Mouse (Mus musculus): ENCODE measurements around the gene Ntn1. TPM values are rescaled to one million over a fixed set of nuclear protein-coding genes. Genes with fewer than 3 reads are reported as not detected.

The Ntn1 gene
- 12.5 and 15.8 TPM in 2 replicates for polyA plus RNA-seq (2015; fragmentation: Nextera tagmentation; extraction: Ambion mirVana)

GRCm38 (mm10) chr11:68400727-68401219 is at the start of gene Ntn1:
Gene Ntn1 (minus strand): TSS chr11:68400823.
- H3K9ac ChIP-seq = peak within 1 kb of the TSS; percentile 28
- H3K9me3 ChIP-seq (replicated peaks) = no peaks in the 10 kb centered on the region
- ATAC-seq (ENCODE audit: insufficient number of reproducible peaks, low FRiP score, low TSS enrichment, low read depth) = no peak
- 12% methylated on average over 11 of the region's 11 CpGs for WGBS
- peak within 1 kb of the TSS; percentile 94 for H3K4me2 ChIP-seq (replicated peaks)
- no peak within 1 kb of the TSS for H3K27ac ChIP-seq (replicated peaks)
- no peaks in the 10 kb centered on the region for H3K36me3 ChIP-seq
- peak within 1 kb of the TSS; percentile 45 for H3K4me3 ChIP-seq (replicated peaks)
- H3K27me3 ChIP-seq = peaks cover 63% of the 10 kb centered on the region
- H3K4me1 ChIP-seq = peaks cover 18% of the 10 kb centered on the region

GRCm38 (mm10) chr11:68448356-68448755 is 47.7 kb upstream of the Ntn1 start:
- Histone ChIP-seq H3K4me3 (replicated peaks) (no peak overlapping the region), H3K27me3 (no peaks in the 10 kb centered on the region), H3K4me1 (peaks cover 9% of the 10 kb centered on the region; the same call in 1 of the 2 replicates), H3K9ac (no peak overlapping the region), H3K36me3 (no peaks in the 10 kb centered on the region), H3K9me3 (replicated peaks) (no peaks in the 10 kb centered on the region), H3K27ac (replicated peaks) (no peak overlapping the region), H3K4me2 (replicated peaks) (no peak overlapping the region)
- no peak for ATAC-seq (ENCODE audit: insufficient number of reproducible peaks, low FRiP score, low TSS enrichment, low read depth)
- WGBS = 75% methylated on average over 7 of the region's 7 CpGs

GRCm38 (mm10) chr11:68447242-68447641 is 46.6 kb upstream of the Ntn1 start:
- no peak for ATAC-seq (ENCODE audit: insufficient number of reproducible peaks, low FRiP score, low TSS enrichment, low read depth)
- no peak overlapping the region for H3K4me2 ChIP-seq (replicated peaks)
- H3K27me3 ChIP-seq = no peaks in the 10 kb centered on the region
- no peak overlapping the region for H3K27ac ChIP-seq (replicated peaks)
- H3K4me3 ChIP-seq (replicated peaks) = no peak overlapping the region
- H3K4me1 ChIP-seq = peaks cover 9% of the 10 kb centered on the region; the same call in 1 of the 2 replicates
- H3K9me3 ChIP-seq (replicated peaks) = no peaks in the 10 kb centered on the region
- H3K36me3 ChIP-seq = no peaks in the 10 kb centered on the region
- 83% methylated on average over 2 of the region's 2 CpGs for WGBS
- H3K9ac ChIP-seq = no peak overlapping the region

- H3K9me3 ChIP-seq (replicated peaks) = no peaks in the 10 kb centered on the region
- no peak overlapping the region for H3K4me3 ChIP-seq (replicated peaks)
- no peaks in the 10 kb centered on the region for H3K36me3 ChIP-seq
- 92% methylated on average over 4 of the region's 4 CpGs for WGBS
- no peak overlapping the region for H3K9ac ChIP-seq
- no peak for ATAC-seq (ENCODE audit: insufficient number of reproducible peaks, low FRiP score, low TSS enrichment, low read depth)
- no peak overlapping the region for H3K4me2 ChIP-seq (replicated peaks)
- H3K27me3 ChIP-seq = no peaks in the 10 kb centered on the region
- H3K27ac ChIP-seq (replicated peaks) = no peak overlapping the region
- peaks cover 9% of the 10 kb centered on the region; the same call in 1 of the 2 replicates for H3K4me1 ChIP-seq
These were observed 45.9 kb upstream of the Ntn1 start for GRCm38 (mm10) chr11:68446547-68446946.

- no peaks in the 10 kb centered on the region for H3K36me3 ChIP-seq
- no peak overlapping the region for H3K9ac ChIP-seq
- WGBS = 78% methylated on average over 4 of the region's 4 CpGs
- H3K4me1 ChIP-seq = peaks cover 3% of the 10 kb centered on the region; the same call in 1 of the 2 replicates
- no peak for ATAC-seq (ENCODE audit: insufficient number of reproducible peaks, low FRiP score, low TSS enrichment, low read depth)
- H3K4me2 ChIP-seq (replicated peaks) = no peak overlapping the region
- H3K27me3 ChIP-seq = no peaks in the 10 kb centered on the region
- H3K9me3 ChIP-seq (replicated peaks) = no peaks in the 10 kb centered on the region
- H3K27ac ChIP-seq (replicated peaks) = no peak overlapping the region
- no peak overlapping the region for H3K4me3 ChIP-seq (replicated peaks)
These were observed 45.3 kb upstream of the Ntn1 start for GRCm38 (mm10) chr11:68445901-68446300.

GRCm38 (mm10) chr11:68442983-68443638 is 42.5 kb upstream of the Ntn1 start:
- Histone ChIP-seq H3K4me2 (replicated peaks) (no peak overlapping the region), H3K4me1 (no peaks in the 10 kb centered on the region), H3K27ac (replicated peaks) (no peak overlapping the region), H3K9ac (no peak overlapping the region), H3K4me3 (replicated peaks) (no peak overlapping the region), H3K27me3 (no peaks in the 10 kb centered on the region), H3K36me3 (no peaks in the 10 kb centered on the region), H3K9me3 (replicated peaks) (no peaks in the 10 kb centered on the region)
- ATAC-seq (ENCODE audit: insufficient number of reproducible peaks, low FRiP score, low TSS enrichment, low read depth) = no peak
- 72% methylated on average over 12 of the region's 12 CpGs for WGBS

- Histone ChIP-seq H3K36me3 (no peaks in the 10 kb centered on the region), H3K27me3 (no peaks in the 10 kb centered on the region), H3K9ac (no peak overlapping the region), H3K27ac (replicated peaks) (no peak overlapping the region), H3K4me1 (no peaks in the 10 kb centered on the region), H3K9me3 (replicated peaks) (no peaks in the 10 kb centered on the region), H3K4me3 (replicated peaks) (no peak overlapping the region), H3K4me2 (replicated peaks) (no peak overlapping the region)
- ATAC-seq (ENCODE audit: insufficient number of reproducible peaks, low FRiP score, low TSS enrichment, low read depth) = no peak
- WGBS = 75% methylated on average over 8 of the region's 8 CpGs
These were observed 41.7 kb upstream of the Ntn1 start for GRCm38 (mm10) chr11:68442346-68442745.

- Histone ChIP-seq H3K9ac (no peak overlapping the region), H3K4me1 (no peaks in the 10 kb centered on the region), H3K27me3 (no peaks in the 10 kb centered on the region), H3K27ac (replicated peaks) (no peak overlapping the region), H3K36me3 (no peaks in the 10 kb centered on the region), H3K4me3 (replicated peaks) (no peak overlapping the region), H3K9me3 (replicated peaks) (no peaks in the 10 kb centered on the region), H3K4me2 (replicated peaks) (no peak overlapping the region)
- WGBS = 50% methylated on average over 5 of the region's 5 CpGs
- ATAC-seq (ENCODE audit: insufficient number of reproducible peaks, low FRiP score, low TSS enrichment, low read depth) = no peak
These were observed 40.3 kb upstream of the Ntn1 start for GRCm38 (mm10) chr11:68440965-68441364.

- no peaks in the 10 kb centered on the region for H3K4me1 ChIP-seq
- ATAC-seq (ENCODE audit: insufficient number of reproducible peaks, low FRiP score, low TSS enrichment, low read depth) = no peak
- H3K36me3 ChIP-seq = no peaks in the 10 kb centered on the region
- H3K4me2 ChIP-seq (replicated peaks) = no peak overlapping the region
- H3K9ac ChIP-seq = no peak overlapping the region
- 75% methylated on average over 9 of the region's 9 CpGs for WGBS
- no peaks in the 10 kb centered on the region for H3K27me3 ChIP-seq
- H3K4me3 ChIP-seq (replicated peaks) = no peak overlapping the region
- no peaks in the 10 kb centered on the region for H3K9me3 ChIP-seq (replicated peaks)
- H3K27ac ChIP-seq (replicated peaks) = no peak overlapping the region
These were observed 39.5 kb upstream of the Ntn1 start for GRCm38 (mm10) chr11:68440100-68440499.

- peaks cover 4% of the 10 kb centered on the region for H3K27me3 ChIP-seq
- H3K27ac ChIP-seq (replicated peaks) = no peak overlapping the region
- WGBS = 83% methylated on average over 5 of the region's 5 CpGs
- H3K36me3 ChIP-seq = no peaks in the 10 kb centered on the region
- H3K4me1 ChIP-seq = peaks cover 12% of the 10 kb centered on the region
- no peak overlapping the region for H3K4me3 ChIP-seq (replicated peaks)
- no peak overlapping the region for H3K4me2 ChIP-seq (replicated peaks)
- H3K9ac ChIP-seq = no peak overlapping the region
- no peaks in the 10 kb centered on the region for H3K9me3 ChIP-seq (replicated peaks)
- ATAC-seq (ENCODE audit: insufficient number of reproducible peaks, low FRiP score, low TSS enrichment, low read depth) = no peak
These were observed 35.8 kb upstream of the Ntn1 start for GRCm38 (mm10) chr11:68436376-68436775.

- no peak overlapping the region for H3K4me2 ChIP-seq (replicated peaks)
- peaks cover 20% of the 10 kb centered on the region for H3K4me1 ChIP-seq
- H3K27ac ChIP-seq (replicated peaks) = no peak overlapping the region
- ATAC-seq (ENCODE audit: insufficient number of reproducible peaks, low FRiP score, low TSS enrichment, low read depth) = no peak
- 85% methylated on average over 4 of the region's 4 CpGs for WGBS
- no peak overlapping the region for H3K4me3 ChIP-seq (replicated peaks)
- no peak overlapping the region for H3K9ac ChIP-seq
- H3K27me3 ChIP-seq = peaks cover 7% of the 10 kb centered on the region
- no peaks in the 10 kb centered on the region for H3K36me3 ChIP-seq
- no peaks in the 10 kb centered on the region for H3K9me3 ChIP-seq (replicated peaks)
These were observed 35.0 kb upstream of the Ntn1 start for GRCm38 (mm10) chr11:68435601-68436000.

GRCm38 (mm10) chr11:68434697-68435096 is 34.1 kb upstream of the Ntn1 start:
- no peak for ATAC-seq (ENCODE audit: insufficient number of reproducible peaks, low FRiP score, low TSS enrichment, low read depth)
- Histone ChIP-seq H3K27me3 (peaks cover 9% of the 10 kb centered on the region), H3K4me1 (peaks cover 20% of the 10 kb centered on the region), H3K9me3 (replicated peaks) (no peaks in the 10 kb centered on the region), H3K9ac (no peak overlapping the region), H3K4me3 (replicated peaks) (no peak overlapping the region), H3K4me2 (replicated peaks) (no peak overlapping the region), H3K36me3 (no peaks in the 10 kb centered on the region), H3K27ac (replicated peaks) (no peak overlapping the region)
- WGBS = 91% methylated on average over 2 of the region's 2 CpGs
